Mouse (Mus musculus) small intestine, adult 2 months (tissue): ENCODE measurements around the gene Cacna1d.

ENCODE experiments used
- CTCF ChIP-seq: fragments of 200-500 bp; IDR thresholded peaks from 2 replicates; pipeline ENCODE4 v1.5.1; 2012; ENCODE audit warnings: low read depth, mild to moderate bottlenecking, control low read depth, inconsistent platforms, low read length, moderate library complexity, mixed read lengths; ENCODE audit not compliant: insufficient replicate concordance, insufficient read length; ENCODE audit errors: extremely low read depth
- POLR2A ChIP-seq: fragments of 200-500 bp; IDR thresholded peaks from 2 replicates; pipeline ENCODE4 v1.6.1; 2012; ENCODE audit warnings: low read depth, mild to moderate bottlenecking, control low read depth, inconsistent platforms, low read length, moderate library complexity

DNA sequence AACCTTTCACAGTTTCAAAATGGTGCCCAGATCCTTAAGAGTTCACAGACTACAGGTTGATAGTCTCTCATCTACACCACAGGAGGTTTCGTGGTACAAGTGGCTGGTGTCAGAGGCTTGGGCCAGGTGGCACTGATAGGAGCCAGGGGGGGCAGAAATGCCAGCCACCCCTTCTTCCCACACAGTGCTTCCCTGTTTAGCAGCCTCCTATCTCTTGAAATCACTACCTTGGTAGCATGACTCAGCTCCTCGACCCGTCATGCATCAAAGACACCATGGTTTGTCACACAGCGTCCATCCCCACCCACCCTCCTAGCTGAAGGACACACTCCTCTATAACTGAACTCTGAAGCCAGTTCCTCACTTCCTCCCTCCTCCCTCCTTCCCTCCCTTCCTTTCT lies 398.8 kb downstream of the Cacna1d start:
- TF ChIP-seq POLR2A (no peak), CTCF (no peak)
